Mouse (Mus musculus): ENCODE data around the gene Cep95.
"Not testable (repeated sequence)": the region's sequence is repeated elsewhere in the genome, so short reads cannot be mapped to it uniquely, and the experiment has no call there.

The Cep95 gene

DNA sequence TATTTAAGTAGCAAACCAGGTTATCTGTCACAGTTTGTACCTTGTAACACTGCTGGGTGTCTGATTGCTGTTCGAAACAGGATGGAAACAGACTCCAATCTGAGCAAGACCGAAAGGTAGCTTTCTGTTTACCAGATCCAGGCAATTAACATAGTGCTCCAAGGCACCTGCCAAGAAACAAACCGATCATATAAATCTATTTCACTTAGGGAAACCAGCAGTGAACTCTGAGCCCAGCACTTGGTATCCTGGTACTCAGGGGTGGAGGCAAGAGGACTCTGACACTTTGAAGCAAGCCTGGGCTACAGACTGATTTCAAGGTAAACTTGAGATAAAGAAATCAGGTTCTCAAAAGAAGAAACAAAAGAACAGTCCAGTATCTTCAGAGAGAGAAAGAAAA lies 11.7 kb upstream of the Cep95 start:
- no peak for DNase-seq

- DNase-seq = no peak
Observed at GRCm38 (mm10) chr11:106778132-106778531, 10.9 kb upstream of the Cep95 start.

DNA sequence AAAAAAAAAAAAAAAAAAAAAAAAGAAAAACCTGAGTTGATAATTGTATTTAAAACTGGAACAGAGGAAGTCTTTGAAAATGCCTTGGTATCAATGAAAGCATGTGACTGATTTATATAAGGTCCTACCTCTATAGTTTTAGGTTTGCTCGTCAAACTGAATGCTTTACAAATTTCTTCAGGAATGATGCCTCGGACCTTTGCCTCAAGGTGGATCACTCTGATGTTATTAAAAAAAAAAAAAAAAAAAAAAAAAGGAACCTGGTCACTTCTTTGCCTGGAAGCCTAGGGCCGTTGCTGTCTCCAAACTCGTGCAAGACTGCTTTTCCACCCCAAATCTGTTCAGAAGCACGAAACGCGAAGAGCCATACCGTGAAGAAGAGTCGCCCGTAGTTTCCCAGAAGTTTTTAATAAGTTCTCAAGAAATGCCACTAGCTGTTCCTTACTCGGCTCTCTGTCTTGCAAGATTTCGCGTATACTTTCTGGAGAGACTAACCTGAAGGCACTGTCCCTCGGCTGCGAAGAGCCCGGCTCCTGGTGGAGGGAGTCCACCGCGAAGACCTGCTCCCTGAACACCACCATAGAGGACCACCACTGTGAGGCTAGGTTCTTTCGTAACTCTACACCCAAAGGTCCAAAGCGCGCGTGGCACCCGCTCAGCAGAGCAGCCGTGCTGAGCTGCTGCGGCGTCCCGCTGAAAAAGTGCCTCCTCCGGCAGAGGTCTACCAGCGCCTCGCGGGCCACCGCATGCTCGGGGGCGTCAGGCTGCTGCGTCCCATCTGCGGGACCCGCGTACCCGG lies 10.3 kb upstream of the Cep95 start:
- no peak for DNase-seq

DNA sequence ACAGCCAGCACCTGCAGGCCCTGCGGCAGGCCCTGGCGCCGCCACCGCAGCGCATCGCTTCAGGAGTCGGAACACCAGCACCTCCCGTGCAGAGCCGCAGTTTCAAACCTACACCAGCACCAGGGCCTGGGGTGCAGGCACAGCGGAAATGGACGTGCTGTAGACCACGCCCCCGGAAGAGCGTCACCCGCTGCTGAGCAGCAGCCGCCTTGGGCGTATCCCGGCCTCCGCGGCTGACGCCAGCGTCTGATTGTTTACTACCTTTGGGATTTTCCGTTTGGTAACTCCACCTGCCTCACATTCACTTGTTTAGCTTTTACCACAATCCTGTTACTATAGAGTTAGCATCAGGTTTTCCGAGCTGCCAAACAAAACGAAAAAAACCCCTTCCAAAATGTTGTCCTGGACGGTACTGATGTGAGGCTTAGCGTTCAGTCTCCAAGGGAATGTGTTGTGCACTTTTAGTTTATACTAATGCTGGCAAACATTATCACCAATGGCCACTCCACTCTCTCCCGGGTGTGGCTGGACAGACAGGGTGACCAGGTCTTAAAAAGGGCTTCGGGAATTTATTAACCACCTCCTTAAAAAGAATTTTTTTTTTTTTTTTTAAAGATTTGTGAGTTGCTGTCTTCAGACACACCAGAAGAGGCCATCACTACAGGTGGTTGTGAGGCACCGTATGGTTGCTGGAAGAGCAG lies 9.5 kb upstream of the Cep95 start, which contains the start of gene Polg2:
Gene Polg2 (minus strand): TSS at position 150 of the 701 bp plus-strand sequence.
- peak; percentile 91 to 94 for DNase-seq

- no peak for DNase-seq
Observed at GRCm38 (mm10) chr11:106780089-106780425, 9.0 kb upstream of the Cep95 start.

GRCm38 (mm10) chr11:106780590-106781220 lies 8.3 kb upstream of the Cep95 start:
- DNase-seq = no peak

- not testable (repeated sequence) for DNase-seq
Observed at GRCm38 (mm10) chr11:106782271-106782670, 6.8 kb upstream of the Cep95 start.

DNA sequence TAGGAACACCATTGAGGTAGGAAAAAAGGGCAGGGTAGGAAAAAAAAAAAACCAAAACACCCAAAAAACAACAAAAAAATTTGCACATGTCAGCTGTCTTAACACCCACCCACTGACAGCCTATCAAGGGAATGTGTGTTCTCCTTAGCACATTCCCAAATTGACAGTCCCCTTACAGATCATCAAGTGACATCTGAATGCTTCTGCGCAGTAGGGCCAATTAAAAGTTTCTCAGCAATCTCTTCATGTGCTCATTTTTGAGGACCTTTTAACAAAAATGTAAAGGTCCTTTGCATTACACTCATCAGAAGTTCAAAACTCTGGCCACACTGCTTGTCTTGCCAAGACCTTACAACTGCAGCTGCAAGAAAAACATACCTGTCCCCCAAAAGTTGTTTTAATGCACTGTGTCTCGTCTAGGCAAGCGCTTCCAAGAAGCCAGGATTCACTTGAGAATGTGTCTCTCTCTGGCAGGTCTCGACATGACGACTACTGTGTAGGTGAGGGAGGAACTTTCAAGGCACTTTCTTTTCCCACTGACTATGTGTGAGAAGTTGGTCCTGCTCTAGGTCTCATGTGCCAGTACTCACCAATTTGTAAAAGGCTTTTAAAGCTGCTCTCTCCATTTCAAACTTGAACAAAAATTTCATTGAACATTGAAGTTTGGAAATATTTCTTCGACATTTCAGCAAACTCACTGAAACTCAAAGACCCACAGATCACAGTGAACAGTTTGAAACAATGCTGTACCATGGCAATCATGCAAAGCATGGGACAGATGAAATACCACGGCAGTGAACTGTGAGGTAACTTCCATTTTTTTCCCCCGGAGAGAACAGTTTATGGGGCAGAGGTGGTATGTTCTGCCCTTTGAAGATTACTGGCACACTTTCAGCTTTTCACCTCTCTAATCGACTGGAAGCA lies 5.9 kb upstream of the Cep95 start:
- no peak for DNase-seq

GRCm38 (mm10) chr11:106784476-106784875 lies 4.6 kb upstream of the Cep95 start:
- DNase-seq = no peak

- DNase-seq = no peak
Observed at GRCm38 (mm10) chr11:106785043-106785442, 4.0 kb upstream of the Cep95 start.

- peak; percentile 90 to 93 for DNase-seq
Observed at GRCm38 (mm10) chr11:106787131-106788025, 1.7 kb upstream of the Cep95 start.

DNA sequence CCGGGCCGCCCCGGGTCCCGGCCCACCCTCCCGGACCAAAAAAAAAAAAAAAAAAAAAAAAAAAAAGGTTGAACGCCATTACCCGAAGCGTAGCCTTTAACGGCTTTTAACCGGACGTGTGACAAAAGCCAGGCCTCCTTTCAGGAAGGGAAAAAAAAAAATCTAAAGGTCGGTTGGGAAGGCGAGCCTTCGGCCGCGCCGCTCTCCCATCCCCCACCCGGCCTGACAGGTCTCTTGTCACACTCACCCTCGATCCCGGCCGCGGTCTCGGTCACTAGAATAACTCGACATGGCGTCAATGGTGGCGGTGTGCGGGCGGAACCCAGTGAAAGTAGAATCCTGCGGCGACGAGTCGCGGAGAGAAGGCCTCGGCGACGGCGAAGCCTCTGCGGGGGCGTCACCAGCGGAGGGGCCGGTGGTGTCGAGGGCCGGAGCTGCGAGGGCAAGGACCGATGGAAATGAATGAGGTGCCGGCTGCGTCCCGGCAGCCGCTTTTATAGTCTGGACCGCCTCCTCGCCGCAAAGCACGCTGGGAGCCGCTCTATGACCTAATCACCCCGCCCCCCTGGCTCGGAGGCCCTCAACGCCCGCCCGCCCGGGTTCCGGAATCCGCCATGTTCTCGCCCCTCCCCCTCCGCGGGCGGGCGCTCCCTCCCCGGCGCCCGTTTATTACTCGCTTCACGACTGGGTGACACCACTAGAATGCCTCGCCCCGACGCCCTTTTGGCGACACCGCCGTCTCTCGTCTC lies 852 bp upstream of the Cep95 start:
- DNase-seq = peak; percentile 97

GRCm38 (mm10) chr11:106789649-106790048 lies 597 bp downstream of the Cep95 start:
- no peak for DNase-seq

DNA sequence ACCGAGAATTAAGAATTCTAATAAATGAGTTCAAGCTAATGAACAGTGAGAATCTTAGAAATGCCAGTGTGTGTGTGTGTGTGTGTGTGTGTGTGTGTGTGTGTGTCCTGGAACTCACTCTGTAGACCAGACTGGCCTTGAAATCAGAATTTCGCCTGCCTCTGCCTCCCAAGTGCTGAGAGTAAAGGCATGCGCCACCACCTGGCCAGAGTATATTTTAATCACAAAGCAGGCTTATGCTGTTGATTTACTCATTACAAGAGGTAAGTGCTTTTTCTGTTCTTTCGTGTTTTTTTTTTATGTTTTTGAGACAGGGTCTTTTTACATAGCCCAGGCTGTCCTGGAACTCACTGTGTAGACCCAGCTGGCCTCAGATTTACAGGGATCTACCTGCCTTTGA lies 4.8 kb downstream of the Cep95 start:
- DNase-seq = no peak

- no peak for DNase-seq
Observed at GRCm38 (mm10) chr11:106795679-106796078, 6.6 kb downstream of the Cep95 start.

- no peak for DNase-seq
Observed at GRCm38 (mm10) chr11:106802069-106802627, 13.1 kb downstream of the Cep95 start.

GRCm38 (mm10) chr11:106807442-106807841 lies 18.4 kb downstream of the Cep95 start:
- DNase-seq = not testable (repeated sequence)

- DNase-seq = no peak
Observed at GRCm38 (mm10) chr11:106812410-106813136, 23.5 kb downstream of the Cep95 start.

DNA sequence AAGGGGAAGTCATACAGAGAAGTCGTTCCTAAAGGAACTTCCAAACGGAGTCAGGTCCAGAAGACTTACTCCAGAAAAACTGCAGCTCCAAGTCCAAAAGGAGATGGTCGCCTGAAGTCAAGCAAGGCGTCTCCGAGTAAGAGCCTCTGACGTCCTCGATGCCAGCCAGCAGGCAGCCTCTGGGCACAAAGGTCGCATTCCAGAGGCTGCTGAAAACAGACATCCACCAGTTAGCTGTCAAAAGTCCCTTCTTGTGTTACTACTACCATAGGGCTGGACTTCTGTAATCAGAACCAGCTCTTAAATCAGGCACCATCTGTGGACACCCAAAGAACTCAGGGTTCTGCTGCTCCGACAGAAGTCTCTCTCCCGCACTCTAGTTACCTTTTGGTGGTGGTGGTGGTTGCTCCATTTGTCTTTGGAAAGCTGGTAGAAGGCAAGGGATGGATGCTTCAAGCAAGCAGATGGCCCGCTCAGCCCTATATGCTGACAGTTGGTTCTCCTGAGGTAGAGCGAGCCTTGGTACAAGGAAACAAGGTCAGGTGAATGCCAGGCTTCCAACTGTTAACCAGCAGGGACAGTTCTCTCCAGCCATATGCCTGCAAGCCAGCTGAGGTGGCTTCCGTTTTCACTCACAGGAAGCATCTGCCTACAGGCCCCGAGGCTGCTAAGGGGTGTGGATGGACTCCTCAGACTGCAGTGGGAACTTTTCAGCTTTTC lies 25.7 kb downstream of the Cep95 start:
- no peak for DNase-seq

Data from lung, adult 18-20 months (tissue).